In the genomic region with DNA sequence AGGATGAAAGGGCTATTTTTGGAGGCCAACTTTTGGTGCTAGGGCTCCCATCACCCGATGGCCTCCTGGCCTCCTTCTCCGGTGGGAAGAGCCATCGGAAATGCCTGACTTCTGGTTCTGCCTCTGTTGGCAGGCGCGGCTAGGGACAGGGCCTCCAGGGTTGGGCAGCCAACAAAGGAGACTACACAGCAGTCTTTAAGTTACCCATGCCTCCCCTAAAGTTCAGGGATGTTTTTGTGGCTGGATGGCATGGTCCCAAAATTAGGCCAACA, we compare ENCODE assay signal across 12 mouse cellular contexts.
A peak's percentile ranks its signal among the peaks of the same experiment; 100 is the strongest.
DNase-seq lines count a peak whose midpoint lies in the region; ATAC-seq lines count a peak whose summit lies in the region.
"Had no signal": no experiment of that assay in that cellular context is flagged by ENCODE, and none has a peak within 500 bp of the region (broad histone marks: within the 10 kb centered on the region; RNA-seq: fewer than 3 reads in every experiment).

No protein-coding gene starts in this region.

- no peaks in the 10 kb centered on the region for H3K36me3 ChIP-seq in kidney, embryonic 15.5 days
- no peaks in the 10 kb centered on the region for H3K36me3 ChIP-seq in midbrain, embryonic 10.5 days
- H3K36me3 ChIP-seq: limb, embryonic 13.5 days; midbrain, embryonic 13.5 days had no signal

- WGBS in kidney, embryonic 15.5 days: 82% methylated on average over 5 of the region's 5 CpGs
- WGBS in midbrain, embryonic 10.5 days: 90% methylated on average over 5 of the region's 5 CpGs

- no peak overlapping the region for H3K4me3 ChIP-seq in kidney, embryonic 15.5 days (replicated peaks)
- H3K4me3 ChIP-seq in midbrain, embryonic 10.5 days: no peak overlapping the region
- H3K4me3 ChIP-seq: limb, embryonic 13.5 days; midbrain, embryonic 13.5 days had no signal

- H3K9me3 ChIP-seq in kidney, embryonic 15.5 days (replicated peaks): no peaks in the 10 kb centered on the region
- no peaks in the 10 kb centered on the region for H3K9me3 ChIP-seq in midbrain, embryonic 10.5 days (replicated peaks)
- H3K9me3 ChIP-seq: limb, embryonic 13.5 days; midbrain, embryonic 13.5 days had no signal

- H3K27me3 ChIP-seq in kidney, embryonic 15.5 days: no peaks in the 10 kb centered on the region
- peaks cover 15% of the 10 kb centered on the region for H3K27me3 ChIP-seq in midbrain, embryonic 10.5 days (ENCODE audit: low read depth, poor library complexity, severe bottlenecking)
- H3K27me3 ChIP-seq: limb, embryonic 13.5 days had no signal

- H3K9ac ChIP-seq in kidney, embryonic 15.5 days: no peak overlapping the region
- H3K9ac ChIP-seq: limb, embryonic 13.5 days; midbrain, embryonic 13.5 days had no signal

- peaks cover 29% of the 10 kb centered on the region for H3K4me1 ChIP-seq in kidney, embryonic 15.5 days
- peaks cover 21% of the 10 kb centered on the region for H3K4me1 ChIP-seq in midbrain, embryonic 10.5 days

- peak overlapping the region; percentile 64 for H3K27ac ChIP-seq in kidney, embryonic 15.5 days
- H3K27ac ChIP-seq in midbrain, embryonic 10.5 days (replicated peaks): no peak overlapping the region
- H3K27ac ChIP-seq: limb, embryonic 13.5 days; midbrain, embryonic 13.5 days had no signal

- H3K4me2 ChIP-seq in kidney, embryonic 15.5 days: no peak overlapping the region
- H3K4me2 ChIP-seq: limb, embryonic 13.5 days; midbrain, embryonic 13.5 days had no signal

- DNase-seq in adrenal gland, adult (ENCODE audit: inconsistent age in 2 of 2, low spot score in 1 of 2): peak; percentile 40 to 62
- DNase-seq in adrenal gland, postnatal 4 days (ENCODE audit: low spot score in 2 of 2): no peak
- peak; percentile 28 to 64 for DNase-seq in lung, postnatal 4 days
- no peak for DNase-seq in lung, postnatal 10 days
- DNase-seq in embryo, embryonic 9.5 days (ENCODE audit: extremely low spot score): no peak
- DNase-seq in left cerebral cortex, postnatal 4 days: no peak
- no peak for DNase-seq in midbrain, embryonic 10.5 days (ENCODE audit: low spot score)
- DNase-seq: cerebellum, adult 2 months; gastrocnemius, postnatal 10 days had no signal

- intact Hi-C loops in left cerebral cortex, postnatal 4 days (cut with DNase I): no loop called here

- ATAC-seq in kidney, embryonic 15.5 days (replicated peaks; ENCODE audit: low FRiP score): no peak
- ATAC-seq: midbrain, embryonic 13.5 days had no signal

Comparison
In these comparisons a context has a peak if more than half of its experiments do, and no peak if none do; other contexts are left out.
1. DNase-seq: peak in adrenal gland, adult (2 of 2) and lung, postnatal 4 days (2 of 2); none in adrenal gland, postnatal 4 days (0 of 2), lung, postnatal 10 days (single experiment), embryo, embryonic 9.5 days (single experiment), left cerebral cortex, postnatal 4 days (single experiment) and midbrain, embryonic 10.5 days (single experiment).